Mouse (Mus musculus): ENCODE data around the gene Nav3. TPM values are rescaled to one million over a fixed set of nuclear protein-coding genes. Genes with fewer than 3 reads are reported as not detected.

Nav3 gene
- total and polyA plus RNA-seq, 3 experiments: not detected

DNA sequence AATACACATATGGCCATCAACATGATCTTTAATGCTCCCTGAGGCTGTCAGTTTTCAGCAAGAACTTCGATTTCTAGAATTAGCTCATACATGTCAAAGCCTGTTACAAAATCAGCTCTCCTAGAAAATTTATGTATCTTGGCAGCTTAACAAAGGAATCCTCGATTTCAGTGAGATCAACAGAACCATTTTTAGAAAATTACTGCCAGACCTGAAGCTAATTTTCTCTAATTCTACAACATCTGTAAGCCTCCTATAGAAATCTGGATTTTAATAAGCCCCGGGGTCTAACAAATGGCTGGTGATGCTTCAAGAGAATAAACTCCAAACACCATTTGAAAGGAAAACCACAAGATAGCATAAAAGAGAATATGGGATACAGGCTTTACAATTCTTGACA is 659.0 kb downstream of the Nav3 start:
- Histone ChIP-seq H3K9me3 (replicated peaks; ENCODE audit: insufficient read depth, low read length) (no peaks in the 10 kb centered on the region), H3K79me2 (ENCODE audit: control insufficient read depth, insufficient read depth, low read length, poor library complexity) (no peaks in the 10 kb centered on the region), H3K4me3 (ENCODE audit: control insufficient read depth in 1 of 2, insufficient read depth in 1 of 2, low read depth in 2 of 2, low read length in 2 of 2) (no peak overlapping the region), H3K9ac (ENCODE audit: control insufficient read depth, low read depth, low read length, poor library complexity, severe bottlenecking) (no peak overlapping the region), H3K36me3 (ENCODE audit: control insufficient read depth in 1 of 2, insufficient read depth in 2 of 2, low read length in 2 of 2) (no peaks in the 10 kb centered on the region), H3K4me1 (ENCODE audit: control insufficient read depth in 1 of 2, insufficient read depth in 2 of 2, low read length in 2 of 2) (no peaks in the 10 kb centered on the region), H3K27ac (ENCODE audit: control insufficient read depth, low read depth, low read length) (no peak overlapping the region), H3K27me3 (ENCODE audit: control insufficient read depth in 1 of 2, insufficient read depth in 2 of 2, low read length in 2 of 2) (no peaks in the 10 kb centered on the region)
- TF ChIP-seq GATA1 (IDR thresholded peaks at IDR 0.05; ENCODE audit: low read depth, low read length) (no peak), MYC (IDR thresholded peaks at IDR 0.05; ENCODE audit: low read depth, low read length) (no peak), UBTF (IDR thresholded peaks at IDR 0.05; ENCODE audit: borderline replicate concordance, insufficient read depth, low read depth, low read length) (no peak), MAX (IDR thresholded peaks at IDR 0.05; ENCODE audit: low read length) (no peak)
- no peak for DNase-seq (ENCODE audit: low read depth, low spot score)

DNA sequence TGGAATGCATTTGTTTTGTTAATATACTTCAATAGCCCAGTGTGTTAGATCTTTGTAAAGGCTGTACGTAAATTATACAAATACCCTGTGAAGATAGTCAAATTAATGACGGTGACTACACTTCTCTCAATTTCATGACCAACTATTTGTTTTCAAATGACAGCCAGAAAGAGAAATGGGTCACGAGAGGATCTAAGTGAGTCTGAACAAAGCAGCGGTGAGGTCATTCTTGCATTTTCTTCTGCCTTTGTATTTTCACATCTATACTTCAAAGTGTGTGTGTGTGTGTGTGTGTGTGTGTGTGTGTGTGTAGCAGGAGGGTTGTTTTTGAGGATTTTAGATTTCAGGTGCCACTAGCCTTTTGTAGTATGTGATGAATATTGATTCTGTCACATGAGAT is 662.5 kb downstream of the Nav3 start:
- H3K79me2 ChIP-seq (ENCODE audit: control insufficient read depth, insufficient read depth, low read length, poor library complexity): no peaks in the 10 kb centered on the region
- no peaks in the 10 kb centered on the region for H3K27me3 ChIP-seq (ENCODE audit: control insufficient read depth in 1 of 2, insufficient read depth in 2 of 2, low read length in 2 of 2)
- no peak overlapping the region for H3K4me3 ChIP-seq (ENCODE audit: control insufficient read depth in 1 of 2, insufficient read depth in 1 of 2, low read depth in 2 of 2, low read length in 2 of 2)
- no peaks in the 10 kb centered on the region for H3K4me1 ChIP-seq (ENCODE audit: control insufficient read depth in 1 of 2, insufficient read depth in 2 of 2, low read length in 2 of 2)
- no peak overlapping the region for H3K27ac ChIP-seq (ENCODE audit: control insufficient read depth, low read depth, low read length)
- H3K9ac ChIP-seq (ENCODE audit: control insufficient read depth, low read depth, low read length, poor library complexity, severe bottlenecking): no peak overlapping the region
- no peak for DNase-seq (ENCODE audit: low read depth, low spot score)
- no peak for TF ChIP-seq UBTF (IDR thresholded peaks at IDR 0.05; ENCODE audit: borderline replicate concordance, insufficient read depth, low read depth, low read length)
- TF ChIP-seq GATA1 (IDR thresholded peaks at IDR 0.05; ENCODE audit: low read depth, low read length): no peak
- no peak for TF ChIP-seq TBP (IDR thresholded peaks at IDR 0.05; ENCODE audit: low read depth, low read length)
- no peak for TF ChIP-seq MAFK (IDR thresholded peaks at IDR 0.05; ENCODE audit: borderline replicate concordance, low read depth, low read length)
- TF ChIP-seq CTCF (IDR thresholded peaks at IDR 0.05 in 2 of 3, conservative IDR thresholded peaks at IDR 0.05 in 1 of 3; ENCODE audit: control insufficient read depth in 1 of 3, insufficient read depth in 1 of 3, low read depth in 2 of 3, low read length in 3 of 3, poor library complexity in 1 of 3, severe bottlenecking in 1 of 3): no peak
- no peak for TF ChIP-seq MAX (IDR thresholded peaks at IDR 0.05; ENCODE audit: low read length)
- no peak for TF ChIP-seq POLR2AphosphoS5 (IDR thresholded peaks at IDR 0.05; ENCODE audit: borderline replicate concordance, low read depth, low read length)
- no peak for TF ChIP-seq USF2 (IDR thresholded peaks at IDR 0.05; ENCODE audit: borderline replicate concordance in 1 of 2, insufficient read depth in 1 of 2, low read depth in 1 of 2, low read length in 2 of 2)
- no peak for TF ChIP-seq POLR2A (IDR thresholded peaks at IDR 0.05; ENCODE audit: control insufficient read depth in 1 of 2, insufficient read depth in 1 of 2, low read depth in 1 of 2, low read length in 2 of 2, poor library complexity in 1 of 2)
- no peak for TF ChIP-seq MEF2A (IDR thresholded peaks at IDR 0.05; ENCODE audit: extremely low read depth, insufficient replicate concordance, low read depth, low read length, poor library complexity, severe bottlenecking)
- TF ChIP-seq JUND (IDR thresholded peaks at IDR 0.05; ENCODE audit: low read depth, low read length): no peak
- TF ChIP-seq TCF12 (IDR thresholded peaks at IDR 0.05; ENCODE audit: low read depth, low read length): no peak
- TF ChIP-seq HCFC1 (IDR thresholded peaks at IDR 0.05; ENCODE audit: low read depth, low read length): no peak
- TF ChIP-seq CHD1 (IDR thresholded peaks at IDR 0.05; ENCODE audit: low read depth, low read length): no peak
- no peak for TF ChIP-seq EP300 (IDR thresholded peaks at IDR 0.05; ENCODE audit: low read depth in 1 of 2, low read length in 2 of 2)
- TF ChIP-seq RCOR1 (IDR thresholded peaks at IDR 0.05; ENCODE audit: low read depth, low read length): no peak
- TF ChIP-seq USF1 (IDR thresholded peaks at IDR 0.05; ENCODE audit: low read depth, low read length): no peak
- TF ChIP-seq ZKSCAN1 (IDR thresholded peaks at IDR 0.05; ENCODE audit: low read depth, low read length): no peak
- TF ChIP-seq ETS1 (IDR thresholded peaks at IDR 0.05; ENCODE audit: low read depth, low read length): no peak
- TF ChIP-seq NRF1 (IDR thresholded peaks at IDR 0.05; ENCODE audit: insufficient read depth, low read depth, low read length, poor library complexity, severe bottlenecking): no peak
- no peaks in the 10 kb centered on the region for H3K36me3 ChIP-seq (ENCODE audit: control insufficient read depth in 1 of 2, insufficient read depth in 2 of 2, low read length in 2 of 2)
- H3K9me3 ChIP-seq (replicated peaks; ENCODE audit: insufficient read depth, low read length): no peaks in the 10 kb centered on the region

Measured in MEL (cell line).